Mouse (Mus musculus): ENCODE data around the gene Arid2.
"Not testable (repeated sequence)": the region's sequence is repeated elsewhere in the genome, so short reads cannot be mapped to it uniquely, and the experiment has no call there.

The Arid2 gene

GRCm38 (mm10) chr15:96287369-96287975 lies at the start of gene Arid2:
Gene Arid2, plus strand, starts transcription at chr15:96287518.
- DNase-seq (ENCODE audit: low spot score), result peak; percentile 26

GRCm38 (mm10) chr15:96238071-96238470 lies 49.2 kb upstream of the Arid2 start:
- no peak for DNase-seq (ENCODE audit: low spot score)

GRCm38 (mm10) chr15:96244171-96244570 lies 43.1 kb upstream of the Arid2 start:
- no peak for DNase-seq (ENCODE audit: low spot score)

- not testable (repeated sequence) for DNase-seq (ENCODE audit: low spot score)
Observed at GRCm38 (mm10) chr15:96244715-96245114, 42.6 kb upstream of the Arid2 start.

- no peak for DNase-seq (ENCODE audit: low spot score)
Observed at GRCm38 (mm10) chr15:96253827-96254226, 33.5 kb upstream of the Arid2 start.

- DNase-seq (ENCODE audit: low spot score), result no peak
Observed at GRCm38 (mm10) chr15:96254356-96254755, 33.0 kb upstream of the Arid2 start.

GRCm38 (mm10) chr15:96257781-96258180 lies 29.5 kb upstream of the Arid2 start:
- no peak for DNase-seq (ENCODE audit: low spot score)

GRCm38 (mm10) chr15:96264614-96265013 lies 22.7 kb upstream of the Arid2 start:
- DNase-seq (ENCODE audit: low spot score), result no peak

GRCm38 (mm10) chr15:96267933-96268332 lies 19.4 kb upstream of the Arid2 start:
- no peak for DNase-seq (ENCODE audit: low spot score)

- no peak for DNase-seq (ENCODE audit: low spot score)
Observed at GRCm38 (mm10) chr15:96268610-96269009, 18.7 kb upstream of the Arid2 start.

GRCm38 (mm10) chr15:96269402-96269801 lies 17.9 kb upstream of the Arid2 start:
- no peak for DNase-seq (ENCODE audit: low spot score)

GRCm38 (mm10) chr15:96270272-96270880 lies 16.9 kb upstream of the Arid2 start:
- DNase-seq (ENCODE audit: low spot score), result no peak

- DNase-seq (ENCODE audit: low spot score), result no peak
Observed at GRCm38 (mm10) chr15:96272356-96272755, 15.0 kb upstream of the Arid2 start.

GRCm38 (mm10) chr15:96274341-96274740 lies 13.0 kb upstream of the Arid2 start:
- DNase-seq (ENCODE audit: low spot score), result no peak

GRCm38 (mm10) chr15:96275198-96275597 lies 12.1 kb upstream of the Arid2 start:
- DNase-seq (ENCODE audit: low spot score), result no peak

- DNase-seq (ENCODE audit: low spot score), result no peak
Observed at GRCm38 (mm10) chr15:96275810-96276493, 11.4 kb upstream of the Arid2 start.

GRCm38 (mm10) chr15:96277061-96277460 lies 10.3 kb upstream of the Arid2 start:
- DNase-seq (ENCODE audit: low spot score), result no peak

- DNase-seq (ENCODE audit: low spot score), result no peak
Observed at GRCm38 (mm10) chr15:96281236-96281635, 6.1 kb upstream of the Arid2 start.

GRCm38 (mm10) chr15:96283141-96283540 lies 4.2 kb upstream of the Arid2 start:
- no peak for DNase-seq (ENCODE audit: low spot score)

- DNase-seq (ENCODE audit: low spot score), result no peak
Observed at GRCm38 (mm10) chr15:96283920-96284431, 3.3 kb upstream of the Arid2 start.

- no peak for DNase-seq (ENCODE audit: low spot score)
Observed at GRCm38 (mm10) chr15:96284711-96285322, 2.5 kb upstream of the Arid2 start.

- peak; percentile 64 for DNase-seq (ENCODE audit: low spot score)
Observed at GRCm38 (mm10) chr15:96285323-96286014, 1.8 kb upstream of the Arid2 start.
